Mouse (Mus musculus): ENCODE measurements around the gene Coro2b.

GRCm38 (mm10) chr9:62406423-62407013 is 130.3 kb downstream of the Coro2b start:
- TF ChIP-seq CTCF (IDR thresholded peaks at IDR 0.05; ENCODE audit: control insufficient read depth, insufficient read depth, low read length), result no peak
- no peak for TF ChIP-seq POLR2A (IDR thresholded peaks at IDR 0.05; ENCODE audit: borderline replicate concordance, control insufficient read depth, low read depth, low read length)
